Mouse (Mus musculus) spleen, adult 10 weeks (tissue): ENCODE measurements around the gene Atr. TPM values are rescaled to one million over a fixed set of nuclear protein-coding genes. Genes with fewer than 3 reads are reported as not detected.

Experiments
- polyA plus RNA-seq: library from polyadenylated mRNA; stranded (reverse); fragments of 350-450 nt; fragmentation: Illumina TruSeq; extraction: RNeasy Lipid Tissue Mini Kit (QIAGEN cat#74804); gene quantifications from one replicate; pipeline ENCODE4 v1.2.3, GENCODE M21; 2015; ENCODE audit warnings: low replicate concordance; ENCODE audit not compliant: insufficient read depth

The Atr gene
- 31.0 TPM for polyA plus RNA-seq

DNA sequence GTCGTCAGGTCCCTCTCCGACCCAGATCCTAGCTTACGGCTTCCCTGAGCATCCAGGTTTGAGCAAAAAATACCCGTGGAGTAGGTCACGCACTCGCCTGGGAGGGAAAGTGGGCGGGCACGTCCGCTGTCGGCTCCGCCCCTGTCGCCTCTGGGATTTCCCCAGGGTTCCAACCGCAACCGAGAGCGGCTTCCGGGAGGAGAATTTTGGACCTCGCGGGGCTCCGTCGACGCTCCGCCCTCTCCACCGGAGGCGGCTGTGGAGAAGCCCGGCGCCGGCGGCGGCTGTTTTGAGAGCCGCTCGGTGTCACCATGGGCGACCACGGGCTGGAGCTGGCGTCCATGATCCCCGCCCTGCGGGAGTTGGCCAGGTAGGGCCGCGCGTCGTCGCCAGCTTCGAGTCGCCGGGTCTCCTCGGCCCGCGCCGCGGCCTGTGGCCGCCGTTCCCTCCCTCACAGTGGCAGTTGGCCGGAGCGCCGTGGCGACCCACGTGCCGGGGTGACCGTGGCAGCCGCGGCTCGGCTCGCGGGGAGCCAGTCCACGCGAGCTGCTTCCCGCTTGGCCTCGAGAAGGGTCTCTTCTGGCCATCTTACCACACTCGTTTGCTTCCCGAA, at the start of gene Atr:
Gene Atr (plus strand): TSS at position 184 of the 613 bp plus-strand sequence.

GRCm38 (mm10) chr9:95844825-95845460, 12.5 kb upstream of the Atr start, which contains the start of gene Pls1:
Gene Pls1 (minus strand): TSS chr9:95845311.

GRCm38 (mm10) chr9:95954585-95955461, 97.4 kb downstream of the Atr start, which contains the start of gene Xrn1:
Gene Xrn1 (plus strand): TSS chr9:95954760.

Other genes with a start within 250 kb of the Atr start
- gene Pcolce2, start 220.0 kb upstream of the Atr start, polyA plus RNA-seq, result 5.4 TPM
- 1.9 TPM for gene Trpc1, start 107.2 kb upstream of the Atr start, polyA plus RNA-seq
- 2.5 TPM for gene Pls1, start 12.3 kb upstream of the Atr start, polyA plus RNA-seq
- 35.7 TPM for gene Xrn1, start 97.2 kb downstream of the Atr start, polyA plus RNA-seq